8 mouse cellular contexts compared by ENCODE assay signal in the genomic region with DNA sequence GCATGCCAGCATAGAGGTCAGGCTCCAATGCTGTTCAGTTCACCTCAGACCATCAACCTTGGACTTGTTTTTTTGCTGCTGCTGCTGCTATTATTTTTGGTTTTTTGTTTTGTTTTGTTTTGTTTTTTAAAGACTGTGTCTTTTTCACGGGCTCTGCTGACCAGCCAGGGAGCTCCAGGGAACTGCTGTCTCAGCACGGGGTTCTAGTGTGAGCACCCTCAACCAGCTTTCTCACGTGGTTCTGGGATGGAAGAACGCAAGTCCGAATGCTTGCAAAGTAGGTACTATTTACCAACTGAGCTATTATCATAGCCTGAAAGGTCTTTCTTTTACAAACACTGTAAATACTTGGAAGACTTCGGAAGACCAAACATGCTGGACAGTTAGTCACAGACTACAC.
A peak's percentile ranks its signal among the peaks of the same experiment; 100 is the strongest.
DNase-seq lines count a peak whose midpoint lies in the region; ATAC-seq and TF ChIP-seq lines count a peak whose summit lies in the region.

No protein-coding gene starts in this region.

- ATAC-seq in lung, postnatal 0 days = no peak
- ATAC-seq in hindbrain, embryonic 12.5 days (ENCODE audit: low FRiP score) = no peak
- ATAC-seq in limb, embryonic 14.5 days (ENCODE audit: low FRiP score, low read depth) = no peak
- ATAC-seq in stomach, embryonic 15.5 days (ENCODE audit: insufficient read depth, low FRiP score, low read depth) = no peak

- 0 out of 2 replicates have a peak, but pooled peaks cover 4% of the 10 kb centered on the region for H3K36me3 ChIP-seq in lung, postnatal 0 days (ENCODE audit: insufficient read depth, low read length)
- no peaks in the 10 kb centered on the region for H3K36me3 ChIP-seq in hindbrain, embryonic 12.5 days
- peaks cover 12% of the 10 kb centered on the region; the same call in 1 of the 2 replicates for H3K36me3 ChIP-seq in limb, embryonic 14.5 days (ENCODE audit: control insufficient read depth, insufficient read depth, low read length)
- H3K36me3 ChIP-seq in stomach, embryonic 15.5 days = no peaks in the 10 kb centered on the region

- no peak for DNase-seq in lung, postnatal 0 days (ENCODE audit: low spot score)
- DNase-seq in lung, postnatal 14 days = no peak
- no peak for DNase-seq in limb, embryonic 14.5 days (ENCODE audit: low spot score)
- no peak for DNase-seq in urinary bladder, postnatal 4 days (ENCODE audit: low spot score in 2 of 2)
- DNase-seq in thymus, adult 18-20 months = no peak
- DNase-seq in urinary bladder, postnatal 36 days (ENCODE audit: low spot score in 2 of 2) = no peak

- no peak overlapping the region for H3K4me2 ChIP-seq in lung, postnatal 0 days (replicated peaks; ENCODE audit: low read depth, low read length)
- no peak overlapping the region for H3K4me2 ChIP-seq in hindbrain, embryonic 12.5 days (replicated peaks)
- no peak overlapping the region for H3K4me2 ChIP-seq in limb, embryonic 14.5 days (replicated peaks; ENCODE audit: low read depth, low read length, severe bottlenecking)
- H3K4me2 ChIP-seq in stomach, embryonic 15.5 days = no peak overlapping the region

- peak overlapping the region; percentile 96 for H3K27ac ChIP-seq in lung, postnatal 0 days (ENCODE audit: low read length)
- peak overlapping the region; percentile 94 for H3K27ac ChIP-seq in hindbrain, embryonic 12.5 days
- peak overlapping the region; percentile 98 for H3K27ac ChIP-seq in limb, embryonic 14.5 days (replicated peaks; ENCODE audit: low read depth, low read length)
- H3K27ac ChIP-seq in stomach, embryonic 15.5 days = peak overlapping the region; percentile 99

- H3K4me3 ChIP-seq in lung, postnatal 0 days (ENCODE audit: low read depth, low read length) = no peak overlapping the region
- H3K4me3 ChIP-seq in hindbrain, embryonic 12.5 days = no peak overlapping the region
- H3K4me3 ChIP-seq in limb, embryonic 14.5 days (replicated peaks; ENCODE audit: low read length) = no peak overlapping the region
- no peak overlapping the region for H3K4me3 ChIP-seq in stomach, embryonic 15.5 days (replicated peaks)

- TF ChIP-seq EP300 in lung, postnatal 0 days (IDR thresholded peaks at IDR 0.05) = no peak

- 38% methylated on average over 6 of the region's 6 CpGs for WGBS in lung, postnatal 0 days
- 68% methylated on average over 6 of the region's 6 CpGs for WGBS in hindbrain, embryonic 12.5 days
- 63% methylated on average over 6 of the region's 6 CpGs for WGBS in limb, embryonic 14.5 days
- 62% methylated on average over 6 of the region's 6 CpGs for WGBS in stomach, embryonic 15.5 days

- H3K27me3 ChIP-seq in lung, postnatal 0 days (replicated peaks; ENCODE audit: insufficient read depth, low read length) = no peaks in the 10 kb centered on the region
- no peaks in the 10 kb centered on the region for H3K27me3 ChIP-seq in hindbrain, embryonic 12.5 days
- no peaks in the 10 kb centered on the region for H3K27me3 ChIP-seq in limb, embryonic 14.5 days (ENCODE audit: control insufficient read depth, insufficient read depth, low read length)
- H3K27me3 ChIP-seq in stomach, embryonic 15.5 days (replicated peaks) = no peaks in the 10 kb centered on the region

- H3K9me3 ChIP-seq in lung, postnatal 0 days (ENCODE audit: low read length) = no peaks in the 10 kb centered on the region
- H3K9me3 ChIP-seq in hindbrain, embryonic 12.5 days (replicated peaks) = no peaks in the 10 kb centered on the region
- no peaks in the 10 kb centered on the region for H3K9me3 ChIP-seq in limb, embryonic 14.5 days (ENCODE audit: control insufficient read depth, low read length)
- H3K9me3 ChIP-seq in stomach, embryonic 15.5 days = no peaks in the 10 kb centered on the region

- no peak overlapping the region for H3K9ac ChIP-seq in lung, postnatal 0 days (replicated peaks; ENCODE audit: low read depth)
- no peak overlapping the region for H3K9ac ChIP-seq in hindbrain, embryonic 12.5 days
- peak overlapping the region; percentile 0; the same call in 1 of the 2 replicates for H3K9ac ChIP-seq in limb, embryonic 14.5 days (ENCODE audit: low read depth, low read length, severe bottlenecking)
- no peak overlapping the region for H3K9ac ChIP-seq in stomach, embryonic 15.5 days

- TF ChIP-seq POLR2A in limb, embryonic 14.5 days (IDR thresholded peaks at IDR 0.05; ENCODE audit: borderline replicate concordance, extremely low read depth, insufficient read depth, insufficient read length) = no peak

- H3K4me1 ChIP-seq in lung, postnatal 0 days (ENCODE audit: insufficient read depth, low read depth, low read length) = peaks cover 60% of the 10 kb centered on the region
- H3K4me1 ChIP-seq in hindbrain, embryonic 12.5 days = peaks cover 89% of the 10 kb centered on the region
- H3K4me1 ChIP-seq in limb, embryonic 14.5 days (ENCODE audit: control insufficient read depth, insufficient read depth, low read length) = peaks cover 84% of the 10 kb centered on the region
- peaks cover 76% of the 10 kb centered on the region for H3K4me1 ChIP-seq in stomach, embryonic 15.5 days

- no peak for TF ChIP-seq CTCF in lung, postnatal 0 days (IDR thresholded peaks at IDR 0.05)
